Mouse (Mus musculus): ENCODE measurements around the gene Yipf2. TPM values are rescaled to one million over a fixed set of nuclear protein-coding genes. Genes with fewer than 3 reads are reported as not detected.

Gene Yipf2
- polyA plus RNA-seq, 1 experiment from 2014 or later = 28.7 TPM

- no peak overlapping the region for H3K4me3 ChIP-seq (replicated peaks)
- H3K9me3 ChIP-seq = no peaks in the 10 kb centered on the region
- ATAC-seq = no peak
- no peaks in the 10 kb centered on the region for H3K27me3 ChIP-seq
- H3K4me1 ChIP-seq (replicated peaks) = no peaks in the 10 kb centered on the region; the same call in 1 of the 2 replicates
- H3K36me3 ChIP-seq = peaks cover 47% of the 10 kb centered on the region
- no peak overlapping the region for H3K4me2 ChIP-seq (replicated peaks)
- no peak overlapping the region for H3K27ac ChIP-seq
- no peak overlapping the region for H3K9ac ChIP-seq (replicated peaks)
- 90% methylated on average over 8 of the region's 8 CpGs for WGBS
These were observed 23.9 kb downstream of the Yipf2 start for GRCm38 (mm10) chr9:21568657-21569255.

- H3K27me3 ChIP-seq = no peaks in the 10 kb centered on the region
- WGBS = 98% methylated on average over 2 of the region's 2 CpGs
- H3K27ac ChIP-seq = no peak overlapping the region
These were observed 25.6 kb downstream of the Yipf2 start for GRCm38 (mm10) chr9:21567051-21567450.

GRCm38 (mm10) chr9:21566538-21566937 lies 26.1 kb downstream of the Yipf2 start:
- no peaks in the 10 kb centered on the region for H3K27me3 ChIP-seq
- no peak overlapping the region for H3K4me3 ChIP-seq (replicated peaks)
- 89% methylated on average over 1 of the region's 1 CpGs for WGBS
- no peak overlapping the region for H3K27ac ChIP-seq
- H3K4me2 ChIP-seq (replicated peaks) = no peak overlapping the region
- no peak overlapping the region for H3K9ac ChIP-seq (replicated peaks)
- no peaks in the 10 kb centered on the region; the same call in 1 of the 2 replicates for H3K4me1 ChIP-seq (replicated peaks)
- no peak for ATAC-seq
- no peaks in the 10 kb centered on the region for H3K9me3 ChIP-seq
- H3K36me3 ChIP-seq = peaks cover 29% of the 10 kb centered on the region

More at GRCm38 (mm10) chr9:21567051-21567450, 25.6 kb downstream of the Yipf2 start:
- no peak for ATAC-seq
- Histone ChIP-seq H3K4me2 (replicated peaks) (no peak overlapping the region), H3K4me3 (replicated peaks) (no peak overlapping the region), H3K9ac (replicated peaks) (no peak overlapping the region), H3K36me3 (peaks cover 32% of the 10 kb centered on the region), H3K9me3 (no peaks in the 10 kb centered on the region), H3K4me1 (replicated peaks) (no peaks in the 10 kb centered on the region; the same call in 1 of the 2 replicates)

- H3K4me1 ChIP-seq (replicated peaks) = no peaks in the 10 kb centered on the region; the same call in 1 of the 2 replicates
- no peaks in the 10 kb centered on the region for H3K27me3 ChIP-seq
- ATAC-seq = no peak
- H3K4me2 ChIP-seq (replicated peaks) = no peak overlapping the region
- no peak overlapping the region for H3K4me3 ChIP-seq (replicated peaks)
- 90% methylated on average over 4 of the region's 4 CpGs for WGBS
- H3K27ac ChIP-seq = peak overlapping the region; percentile 5; the same call in 1 of the 2 replicates
- H3K9ac ChIP-seq (replicated peaks) = no peak overlapping the region
- no peaks in the 10 kb centered on the region for H3K9me3 ChIP-seq
- H3K36me3 ChIP-seq = peaks cover 22% of the 10 kb centered on the region
These were observed 27.5 kb downstream of the Yipf2 start for GRCm38 (mm10) chr9:21565004-21565586.

DNA sequence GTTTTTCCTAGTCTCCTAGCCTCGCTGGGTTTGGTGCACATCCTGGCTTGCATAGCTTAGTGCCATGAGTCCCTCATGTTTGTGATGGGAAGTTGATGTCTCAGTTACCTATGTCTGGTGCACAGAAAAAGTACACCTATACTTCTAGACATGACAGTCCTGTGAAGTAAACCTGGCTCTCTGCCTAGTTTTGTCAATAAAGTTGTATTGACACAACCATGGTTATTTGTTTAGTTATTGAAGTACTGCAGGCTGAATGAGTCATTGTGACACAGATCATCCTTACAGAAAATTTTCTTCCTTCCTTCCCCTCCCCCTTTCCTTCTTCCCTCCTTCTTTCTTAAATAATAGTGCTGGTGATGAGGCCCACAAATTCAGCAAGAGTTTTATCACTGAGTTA lies 28.2 kb downstream of the Yipf2 start:
- no peak for ATAC-seq
- 76% methylated on average over 1 of the region's 1 CpGs for WGBS

DNA sequence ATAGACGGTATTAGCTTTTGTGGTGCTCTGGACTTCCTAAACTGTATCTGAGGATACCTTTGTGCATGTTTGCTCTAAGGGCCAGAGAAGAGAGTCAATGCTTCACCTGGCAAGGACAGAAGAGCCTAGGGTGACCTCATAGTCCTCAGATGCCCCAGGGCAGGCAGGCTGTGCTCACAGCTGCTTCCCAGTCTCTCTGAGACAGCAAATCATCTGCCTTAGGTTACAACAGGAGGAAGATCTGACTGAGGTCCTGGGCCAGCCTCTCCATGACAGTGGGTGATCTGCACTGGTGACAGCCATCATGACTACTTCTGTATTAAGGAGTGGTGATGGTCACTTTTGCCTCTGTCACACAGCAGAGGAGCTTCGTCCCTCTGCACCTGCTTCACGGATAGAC lies 33.5 kb downstream of the Yipf2 start:
- Histone ChIP-seq H3K4me2 (replicated peaks) (no peak overlapping the region), H3K4me3 (replicated peaks) (no peak overlapping the region), H3K9me3 (no peaks in the 10 kb centered on the region), H3K4me1 (replicated peaks) (peaks cover 14% of the 10 kb centered on the region), H3K27me3 (no peaks in the 10 kb centered on the region), H3K36me3 (peaks cover 27% of the 10 kb centered on the region), H3K27ac (no peak overlapping the region), H3K9ac (replicated peaks) (no peak overlapping the region)
- ATAC-seq = no peak
- WGBS = 99% methylated on average over 3 of the region's 3 CpGs

More for the DNA sequence above, 28.2 kb downstream of the Yipf2 start:
- Histone ChIP-seq H3K27ac (no peak overlapping the region), H3K4me2 (replicated peaks) (no peak overlapping the region), H3K27me3 (no peaks in the 10 kb centered on the region), H3K4me3 (replicated peaks) (no peak overlapping the region), H3K9ac (replicated peaks) (no peak overlapping the region), H3K36me3 (peaks cover 15% of the 10 kb centered on the region), H3K4me1 (replicated peaks) (no peaks in the 10 kb centered on the region; the same call in 1 of the 2 replicates), H3K9me3 (no peaks in the 10 kb centered on the region)

- Histone ChIP-seq H3K9ac (replicated peaks) (no peak overlapping the region), H3K4me3 (replicated peaks) (no peak overlapping the region), H3K27me3 (no peaks in the 10 kb centered on the region), H3K4me1 (replicated peaks) (peaks cover 14% of the 10 kb centered on the region), H3K9me3 (no peaks in the 10 kb centered on the region), H3K27ac (no peak overlapping the region), H3K4me2 (replicated peaks) (no peak overlapping the region), H3K36me3 (peaks cover 35% of the 10 kb centered on the region)
- no peak for ATAC-seq
- WGBS = 89% methylated on average over 4 of the region's 4 CpGs
These were observed 34.3 kb downstream of the Yipf2 start for GRCm38 (mm10) chr9:21558366-21558765.

DNA sequence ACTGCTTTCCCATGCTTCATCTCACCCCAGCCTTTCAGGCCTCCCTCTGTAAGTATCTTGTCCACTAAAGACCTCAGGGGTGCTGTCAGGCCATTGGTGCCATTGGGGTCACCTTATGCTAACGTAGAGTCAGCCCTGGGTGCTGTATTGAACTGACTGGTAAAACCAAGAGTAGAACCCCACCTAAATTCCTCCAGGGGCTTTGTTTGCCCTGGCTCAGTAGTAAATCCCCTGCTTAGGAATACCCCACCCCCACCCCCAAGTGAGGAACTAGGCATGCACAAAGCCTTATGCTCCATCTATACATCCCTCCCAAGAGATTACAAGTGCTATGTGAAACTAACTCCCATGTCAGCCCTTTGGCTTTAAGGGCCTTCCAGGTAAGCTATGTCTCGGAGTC lies 35.1 kb downstream of the Yipf2 start:
- H3K9ac ChIP-seq (replicated peaks) = 0 out of 2 replicates have a peak overlapping the region, but pooled peaks have one; percentile 28
- no peak overlapping the region for H3K27ac ChIP-seq
- 87% methylated on average over 2 of the region's 2 CpGs for WGBS
- H3K4me1 ChIP-seq (replicated peaks) = peaks cover 14% of the 10 kb centered on the region
- no peaks in the 10 kb centered on the region for H3K9me3 ChIP-seq
- H3K4me2 ChIP-seq (replicated peaks) = no peak overlapping the region
- ATAC-seq = no peak
- H3K4me3 ChIP-seq (replicated peaks) = no peak overlapping the region
- peaks cover 36% of the 10 kb centered on the region for H3K36me3 ChIP-seq
- H3K27me3 ChIP-seq = no peaks in the 10 kb centered on the region

DNA sequence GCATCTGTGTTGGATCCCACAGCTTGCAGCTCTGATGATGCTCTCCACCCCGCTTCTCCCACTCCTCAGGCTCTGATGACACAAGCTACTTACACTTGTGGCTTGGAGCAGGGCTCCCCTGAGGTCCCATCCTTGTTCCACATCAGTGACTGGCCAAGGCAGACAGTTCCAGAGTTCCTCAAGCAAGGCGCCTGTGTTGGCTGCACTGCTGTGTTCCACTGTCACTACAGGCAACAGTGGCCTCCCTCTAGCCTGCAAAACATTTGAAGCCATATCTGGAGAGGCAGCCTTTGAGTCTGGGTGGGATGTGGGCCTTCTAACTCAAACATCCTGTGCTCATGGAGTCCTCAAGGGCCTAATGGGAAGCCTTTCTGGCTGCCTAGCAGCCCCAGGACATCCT lies 35.6 kb downstream of the Yipf2 start:
- Histone ChIP-seq H3K36me3 (peaks cover 36% of the 10 kb centered on the region), H3K4me2 (replicated peaks) (no peak overlapping the region), H3K27me3 (no peaks in the 10 kb centered on the region), H3K27ac (no peak overlapping the region), H3K4me3 (replicated peaks) (no peak overlapping the region), H3K9ac (replicated peaks) (0 out of 2 replicates have a peak overlapping the region, but pooled peaks have one; percentile 28), H3K4me1 (replicated peaks) (peaks cover 14% of the 10 kb centered on the region), H3K9me3 (no peaks in the 10 kb centered on the region)
- WGBS = 92% methylated on average over 2 of the region's 2 CpGs
- ATAC-seq = no peak

- WGBS = 79% methylated on average over 6 of the region's 6 CpGs
- Histone ChIP-seq H3K4me2 (replicated peaks) (no peak overlapping the region), H3K27ac (no peak overlapping the region), H3K9ac (replicated peaks) (no peak overlapping the region), H3K9me3 (no peaks in the 10 kb centered on the region), H3K4me3 (replicated peaks) (no peak overlapping the region), H3K4me1 (replicated peaks) (peaks cover 22% of the 10 kb centered on the region), H3K27me3 (no peaks in the 10 kb centered on the region), H3K36me3 (peaks cover 38% of the 10 kb centered on the region)
- no peak for ATAC-seq
These were observed 37.4 kb downstream of the Yipf2 start for GRCm38 (mm10) chr9:21555198-21555742.

DNA sequence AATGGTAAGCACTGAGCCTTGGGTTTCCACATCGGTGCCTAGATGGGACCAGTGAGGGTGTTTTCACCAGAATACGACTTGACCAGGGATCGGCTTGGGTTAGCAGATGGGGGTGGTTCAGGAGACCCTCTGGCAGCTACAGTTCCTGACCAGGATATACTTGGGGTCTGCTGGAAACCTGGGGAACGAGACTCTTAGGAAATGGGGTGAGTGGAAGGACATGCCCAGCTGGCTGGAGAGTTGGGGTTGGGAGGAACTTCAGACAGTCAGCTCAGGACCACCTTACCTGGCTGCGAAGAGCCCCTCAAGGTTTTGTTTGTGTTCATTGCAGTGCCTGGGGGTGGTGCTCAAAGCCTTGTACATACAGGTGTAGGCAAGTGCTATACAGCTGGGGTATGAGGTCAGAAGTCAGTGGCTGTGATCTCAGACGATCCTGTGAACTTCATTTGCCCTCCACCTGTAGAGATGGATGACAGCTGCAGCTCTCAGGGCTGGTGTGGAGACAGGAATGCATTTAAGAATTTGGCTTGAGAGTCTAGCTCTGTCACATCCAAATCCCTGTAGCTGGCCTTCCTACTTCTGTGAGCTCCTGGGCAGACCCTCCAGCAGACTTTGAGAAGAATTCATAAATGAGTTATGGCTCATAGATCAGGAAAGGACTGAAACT lies 38.9 kb downstream of the Yipf2 start:
- 92% methylated on average over 6 of the region's 6 CpGs for WGBS
- Histone ChIP-seq H3K4me2 (replicated peaks) (no peak overlapping the region), H3K27me3 (no peaks in the 10 kb centered on the region), H3K9me3 (no peaks in the 10 kb centered on the region), H3K4me1 (replicated peaks) (peaks cover 32% of the 10 kb centered on the region), H3K36me3 (peaks cover 41% of the 10 kb centered on the region), H3K9ac (replicated peaks) (no peak overlapping the region), H3K4me3 (replicated peaks) (no peak overlapping the region), H3K27ac (no peak overlapping the region)
- ATAC-seq = no peak

DNA sequence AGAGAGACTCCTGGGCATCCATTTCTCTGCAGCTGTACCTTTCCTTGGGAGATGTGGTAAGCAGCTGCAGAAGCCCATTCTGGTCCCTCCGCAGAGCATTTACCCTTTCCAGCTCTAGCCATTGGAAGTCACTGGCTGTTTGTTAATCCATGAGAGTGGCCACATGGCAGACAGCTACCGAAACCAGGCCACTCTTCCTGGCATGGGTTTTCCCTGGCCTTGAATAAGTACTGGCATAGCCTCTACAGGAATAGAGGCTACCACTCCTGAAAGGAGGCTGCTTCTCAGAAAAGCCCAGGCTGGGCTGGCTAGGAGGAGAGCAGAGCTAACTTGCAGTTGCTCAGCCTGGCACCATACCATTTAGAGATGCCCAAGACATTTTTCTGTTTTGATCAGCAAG lies 41.6 kb downstream of the Yipf2 start:
- Histone ChIP-seq H3K27me3 (no peaks in the 10 kb centered on the region), H3K4me1 (replicated peaks) (peaks cover 27% of the 10 kb centered on the region), H3K4me2 (replicated peaks) (no peak overlapping the region), H3K36me3 (peaks cover 34% of the 10 kb centered on the region), H3K27ac (no peak overlapping the region), H3K9me3 (no peaks in the 10 kb centered on the region), H3K9ac (replicated peaks) (0 out of 2 replicates have a peak overlapping the region, but pooled peaks have one; percentile 14), H3K4me3 (replicated peaks) (no peak overlapping the region)
- WGBS = 93% methylated on average over 2 of the region's 2 CpGs
- ATAC-seq = no peak

Measured in midbrain, embryonic 13.5 days (tissue).